Mouse (Mus musculus) testis, adult 2 months (tissue): ENCODE measurements at regions not wholly inside any gene's neighbourhood (a gene's known extent, or its start where the extent isn't known, plus 50 kb on each side); places are given as distances from the start of the nearest gene placed in this dataset.

Source experiments
- H3K27ac ChIP-seq: fragments of 200-500 bp; 2 replicates; pipeline ENCODE4 v1.5.1; 2012; ENCODE audit warnings: low read depth, low read length; ENCODE audit not compliant: control insufficient read depth, insufficient read depth
- H3K27me3 ChIP-seq: fragments of 200-500 bp; 2 replicates; pipeline ENCODE4 v1.6.1; 2012; ENCODE audit warnings: mild to moderate bottlenecking, low read length, moderate library complexity; ENCODE audit not compliant: control insufficient read depth, insufficient read depth
- H3K36me3 ChIP-seq: fragments of 200-500 bp; 2 replicates; pipeline ENCODE4 v1.6.1; 2012; ENCODE audit warnings: mild to moderate bottlenecking, low read length; ENCODE audit not compliant: control insufficient read depth, insufficient read depth
- H3K4me1 ChIP-seq: fragments of 200-500 bp; 2 replicates; pipeline ENCODE4 v1.6.1; 2012; ENCODE audit warnings: low read length; ENCODE audit not compliant: control insufficient read depth, insufficient read depth
- H3K4me3 ChIP-seq: fragments of 200-500 bp; 2 replicates; pipeline ENCODE4 v1.5.1; 2012; ENCODE audit warnings: low read depth, mild to moderate bottlenecking, low read length, moderate library complexity, mixed read lengths; ENCODE audit not compliant: control insufficient read depth
- CTCF ChIP-seq: fragments of 200-500 bp; IDR thresholded peaks from 2 replicates; pipeline ENCODE4 v1.5.1; 2012; ENCODE audit warnings: low read depth, mild to moderate bottlenecking, inconsistent platforms, low read length, moderate library complexity; ENCODE audit not compliant: control insufficient read depth, insufficient read depth, insufficient replicate concordance
- POLR2A ChIP-seq: fragments of 200-500 bp; IDR thresholded peaks from 2 replicates; pipeline ENCODE4 v1.6.1; 2012; ENCODE audit warnings: low read depth, mild to moderate bottlenecking, inconsistent platforms, low read length, moderate library complexity; ENCODE audit not compliant: control insufficient read depth

- no peak overlapping the region for H3K27ac ChIP-seq
Measured at GRCm38 (mm10) chr13:28717404-28717803, 236.1 kb downstream of the Sox4 start.

GRCm38 (mm10) chr13:28709966-28710365 lies 243.5 kb downstream of the Sox4 start:
- Histone ChIP-seq H3K27me3 (no peaks in the 10 kb centered on the region), H3K4me1 (no peaks in the 10 kb centered on the region), H3K36me3 (no peaks in the 10 kb centered on the region), H3K27ac (no peak overlapping the region), H3K4me3 (no peak overlapping the region)
- TF ChIP-seq CTCF: no peak
- no peak for TF ChIP-seq POLR2A

More at GRCm38 (mm10) chr13:28717404-28717803, 236.1 kb downstream of the Sox4 start:
- TF ChIP-seq CTCF (no peak), POLR2A (no peak)
- Histone ChIP-seq H3K4me1 (peaks cover 2% of the 10 kb centered on the region; the same call in 1 of the 2 replicates), H3K36me3 (no peaks in the 10 kb centered on the region), H3K4me3 (no peak overlapping the region), H3K27me3 (no peaks in the 10 kb centered on the region)

GRCm38 (mm10) chr13:28701309-28701708 lies 252.2 kb downstream of the Sox4 start:
- no peak overlapping the region for H3K27ac ChIP-seq
- TF ChIP-seq POLR2A (no peak), CTCF (no peak)
- no peaks in the 10 kb centered on the region for H3K36me3 ChIP-seq
- no peaks in the 10 kb centered on the region for H3K4me1 ChIP-seq
- no peaks in the 10 kb centered on the region for H3K27me3 ChIP-seq
- no peak overlapping the region for H3K4me3 ChIP-seq

DNA sequence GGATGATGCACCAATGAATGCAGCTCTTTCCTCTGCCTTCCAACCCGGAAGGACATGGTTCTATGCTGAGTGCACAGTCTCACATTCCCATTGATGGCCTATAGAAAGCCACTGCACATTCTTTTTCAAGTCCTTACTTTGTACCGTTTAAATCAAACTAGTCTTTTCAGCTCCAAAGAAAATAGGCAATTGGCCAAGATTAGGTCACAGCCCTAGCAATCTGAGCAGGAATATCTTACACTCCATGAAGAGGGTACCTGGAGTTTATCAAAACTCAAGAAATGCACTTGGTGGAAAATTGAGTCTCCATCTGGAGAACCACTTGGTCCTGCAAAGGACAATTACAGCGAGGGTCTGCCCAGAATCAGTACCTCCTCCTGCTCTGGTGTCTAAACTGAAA lies 253.4 kb downstream of the Sox4 start:
- H3K4me1 ChIP-seq: no peaks in the 10 kb centered on the region
- H3K27me3 ChIP-seq: no peaks in the 10 kb centered on the region
- H3K4me3 ChIP-seq: no peak overlapping the region
- TF ChIP-seq CTCF (no peak), POLR2A (no peak)
- H3K36me3 ChIP-seq: no peaks in the 10 kb centered on the region
- H3K27ac ChIP-seq: no peak overlapping the region

- TF ChIP-seq CTCF: no peak
- no peak for TF ChIP-seq POLR2A
- H3K27me3 ChIP-seq: no peaks in the 10 kb centered on the region
- H3K4me3 ChIP-seq: no peak overlapping the region
- no peaks in the 10 kb centered on the region for H3K4me1 ChIP-seq
- no peaks in the 10 kb centered on the region for H3K36me3 ChIP-seq
- H3K27ac ChIP-seq: no peak overlapping the region
Measured at GRCm38 (mm10) chr13:28699490-28700032, 254.0 kb downstream of the Sox4 start.

DNA sequence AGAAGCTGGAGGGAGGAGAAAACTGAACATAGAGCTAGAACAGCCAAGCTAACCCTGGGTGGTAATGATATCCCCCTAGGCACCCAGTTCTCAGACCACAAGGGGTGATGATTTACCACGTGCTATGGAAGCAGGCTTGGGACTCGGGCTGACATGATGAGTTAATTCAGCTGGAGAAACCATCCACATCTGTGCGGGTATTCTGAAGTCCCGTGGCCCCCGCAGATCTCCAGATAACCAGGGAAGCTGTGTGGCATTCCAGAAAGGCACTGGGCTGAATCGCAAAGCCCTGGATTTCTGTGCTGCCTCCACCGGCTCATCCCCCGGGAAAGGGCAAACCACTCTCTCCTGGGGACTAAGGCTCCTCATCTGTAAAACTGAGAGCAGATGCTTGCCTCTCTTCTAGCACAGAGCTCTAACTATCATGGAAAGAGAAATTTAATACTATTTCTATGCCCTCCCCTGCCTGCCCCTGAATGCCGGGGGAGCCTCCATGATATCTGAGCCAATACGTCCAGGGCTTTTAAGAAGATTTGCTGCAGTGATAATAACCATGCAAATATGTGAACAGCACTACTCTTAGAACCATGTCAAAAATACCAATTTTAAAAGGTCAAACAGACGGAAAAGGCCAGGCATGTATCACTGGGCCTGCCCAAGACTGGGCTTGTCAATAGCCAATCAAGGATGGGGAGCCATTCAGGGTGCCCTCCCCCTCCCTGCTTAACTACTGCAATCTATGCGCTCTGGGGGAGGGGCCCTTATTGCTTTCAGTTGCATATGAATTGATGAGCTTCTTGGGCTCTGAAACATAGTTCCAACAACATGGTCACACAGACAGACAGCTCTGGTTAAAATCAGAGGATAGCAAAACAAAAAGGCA lies 255.5 kb downstream of the Sox4 start:
- Histone ChIP-seq H3K4me3 (no peak overlapping the region), H3K4me1 (no peaks in the 10 kb centered on the region), H3K27me3 (no peaks in the 10 kb centered on the region), H3K27ac (no peak overlapping the region), H3K36me3 (no peaks in the 10 kb centered on the region)
- no peak for TF ChIP-seq CTCF
- TF ChIP-seq POLR2A: no peak

GRCm38 (mm10) chr13:28693078-28693477 lies 260.4 kb downstream of the Sox4 start:
- no peak overlapping the region for H3K4me3 ChIP-seq
- no peak for TF ChIP-seq POLR2A
- no peak for TF ChIP-seq CTCF
- no peaks in the 10 kb centered on the region for H3K27me3 ChIP-seq
- no peak overlapping the region for H3K27ac ChIP-seq
- no peaks in the 10 kb centered on the region for H3K36me3 ChIP-seq
- H3K4me1 ChIP-seq: no peaks in the 10 kb centered on the region
